Mouse (Mus musculus): ENCODE data around the gene 2610507B11Rik.
A peak's percentile ranks its signal among the peaks of the same experiment; 100 is the strongest.

2610507B11Rik gene

GRCm38 (mm10) chr11:78289146-78289763 is 27.7 kb downstream of the 2610507B11Rik start:
- DNase-seq (ENCODE audit: low read depth): no peak

GRCm38 (mm10) chr11:78290654-78291053 is 29.1 kb downstream of the 2610507B11Rik start, which contains the start of gene BC030499:
Gene BC030499 (plus strand): TSS chr11:78290841.
- DNase-seq (ENCODE audit: low read depth): no peak

GRCm38 (mm10) chr11:78294585-78294984 is 33.0 kb downstream of the 2610507B11Rik start:
- DNase-seq (ENCODE audit: low read depth): no peak

- no peak for DNase-seq (ENCODE audit: low read depth)
Measured at GRCm38 (mm10) chr11:78300917-78301316, 39.4 kb downstream of the 2610507B11Rik start.

GRCm38 (mm10) chr11:78301357-78302084 is 40.0 kb downstream of the 2610507B11Rik start, which contains the start of gene Spag5:
Gene Spag5 (plus strand): TSS chr11:78301529.
- DNase-seq (ENCODE audit: low read depth): peak; percentile 94

GRCm38 (mm10) chr11:78305272-78305671 is 43.7 kb downstream of the 2610507B11Rik start:
- no peak for DNase-seq (ENCODE audit: low read depth)

GRCm38 (mm10) chr11:78310861-78311511 is 49.4 kb downstream of the 2610507B11Rik start:
- DNase-seq (ENCODE audit: low read depth): no peak

- no peak for DNase-seq (ENCODE audit: low read depth)
Measured at GRCm38 (mm10) chr11:78313662-78314061, 52.1 kb downstream of the 2610507B11Rik start.

GRCm38 (mm10) chr11:78318411-78318810 is 56.9 kb downstream of the 2610507B11Rik start:
- no peak for DNase-seq (ENCODE audit: low read depth)

- no peak for DNase-seq (ENCODE audit: low read depth)
Measured at GRCm38 (mm10) chr11:78322076-78322831, 60.7 kb downstream of the 2610507B11Rik start.

- peak; percentile 94 for DNase-seq (ENCODE audit: low read depth)
Measured at GRCm38 (mm10) chr11:78322860-78323259, 61.3 kb downstream of the 2610507B11Rik start, which contains the start of gene Aldoc. Gene Aldoc (plus strand): TSS chr11:78322968.

- DNase-seq (ENCODE audit: low read depth): no peak
Measured at GRCm38 (mm10) chr11:78324000-78324785, 62.6 kb downstream of the 2610507B11Rik start.

- DNase-seq (ENCODE audit: low read depth): no peak
Measured at GRCm38 (mm10) chr11:78324965-78325364, 63.4 kb downstream of the 2610507B11Rik start.

- DNase-seq (ENCODE audit: low read depth): no peak
Measured at GRCm38 (mm10) chr11:78327215-78327614, 65.7 kb downstream of the 2610507B11Rik start.

- peak; percentile 97 for DNase-seq (ENCODE audit: low read depth)
Measured at GRCm38 (mm10) chr11:78327634-78328511, 66.3 kb downstream of the 2610507B11Rik start, which contains the start of gene Pigs. Gene Pigs (plus strand): TSS chr11:78328415.

- DNase-seq (ENCODE audit: low read depth): no peak
Measured at GRCm38 (mm10) chr11:78328512-78329056, 67.0 kb downstream of the 2610507B11Rik start.

- DNase-seq (ENCODE audit: low read depth): no peak
Measured at GRCm38 (mm10) chr11:78332676-78333075, 71.1 kb downstream of the 2610507B11Rik start.

- no peak for DNase-seq (ENCODE audit: low read depth)
Measured at GRCm38 (mm10) chr11:78333992-78334391, 72.4 kb downstream of the 2610507B11Rik start.

GRCm38 (mm10) chr11:78337040-78337439 is 75.5 kb downstream of the 2610507B11Rik start:
- DNase-seq (ENCODE audit: low read depth): no peak
